Mouse (Mus musculus) liver, embryonic 14.5 days (tissue): ENCODE results near the gene Epop.

ENCODE experiments used
- CTCF ChIP-seq: IDR thresholded peaks from 2 replicates; pipeline ENCODE4 v1.5.1; 2016; ENCODE audit warnings: antibody characterized with exemption, low read depth, control low read depth
- EP300 ChIP-seq: IDR thresholded peaks from 2 replicates; pipeline ENCODE4 v1.6.1; 2016; ENCODE audit warnings: antibody characterized with exemption, low read depth

DNA sequence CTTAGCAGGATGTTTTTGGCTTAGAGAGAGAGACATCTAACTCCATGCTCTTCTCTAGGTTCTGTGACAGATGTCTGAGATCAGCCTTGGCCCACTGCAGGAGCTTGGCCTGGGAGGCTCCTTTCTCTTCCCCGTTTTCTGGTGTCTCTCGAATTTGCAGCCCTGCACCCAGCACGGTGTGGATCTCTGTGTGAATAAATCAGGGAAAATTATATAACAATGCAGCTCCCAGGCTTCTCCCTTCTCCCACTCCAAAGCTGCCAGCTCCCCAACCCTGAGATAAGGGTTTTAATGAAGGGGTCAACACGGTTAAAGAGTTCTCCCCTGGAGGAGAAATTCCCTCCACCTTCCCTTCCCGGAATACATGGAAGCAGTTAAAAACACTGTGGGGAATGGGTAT lies 2.0 kb upstream of the Epop start:
- TF ChIP-seq CTCF, result no peak
- TF ChIP-seq EP300, result no peak
